Mouse (Mus musculus): Measurements from ENCODE around the gene Degs1. TPM values are rescaled to one million over a fixed set of nuclear protein-coding genes. Genes with fewer than 3 reads are reported as not detected.

Degs1 gene
- total and polyA plus RNA-seq, 3 experiments, result 50.3 to 54.1 (median 51.0) TPM

- H3K27me3 ChIP-seq (ENCODE audit: control insufficient read depth, insufficient read depth, low read length), result no peaks in the 10 kb centered on the region
- intact Hi-C loops (cut with DNase I), result no loop called here
- no peaks in the 10 kb centered on the region for H3K79me2 ChIP-seq (replicated peaks; ENCODE audit: control insufficient read depth, insufficient read depth, low read length)
- 89% methylated on average over 4 of the region's 4 CpGs for WGBS
- no peaks in the 10 kb centered on the region for H3K4me1 ChIP-seq (ENCODE audit: control insufficient read depth, insufficient read depth, low read length)
- H3K9ac ChIP-seq (ENCODE audit: low read depth, low read length), result no peak overlapping the region
- DNase-seq, result no peak
- no peak overlapping the region for H3K27ac ChIP-seq
- no peak for TF ChIP-seq EP300 (IDR thresholded peaks at IDR 0.05; ENCODE audit: insufficient read depth, low read depth, low read length)
- TF ChIP-seq POLR2A (IDR thresholded peaks at IDR 0.05; ENCODE audit: insufficient read depth, low read depth, low read length), result no peak
- no peak for TF ChIP-seq CTCF (IDR thresholded peaks at IDR 0.05)
- H3K4me3 ChIP-seq, result no peak overlapping the region
- no peaks in the 10 kb centered on the region for H3K36me3 ChIP-seq (ENCODE audit: control insufficient read depth, insufficient read depth, low read length)
Measured at GRCm38 (mm10) chr1:182268317-182268716, 14.3 kb downstream of the Degs1 start.

- Histone ChIP-seq H3K27ac (no peak overlapping the region), H3K27me3 (ENCODE audit: control insufficient read depth, insufficient read depth, low read length) (no peaks in the 10 kb centered on the region), H3K4me1 (ENCODE audit: control insufficient read depth, insufficient read depth, low read length) (no peaks in the 10 kb centered on the region), H3K79me2 (replicated peaks; ENCODE audit: control insufficient read depth, insufficient read depth, low read length) (no peaks in the 10 kb centered on the region), H3K4me3 (no peak overlapping the region), H3K9ac (ENCODE audit: low read depth, low read length) (no peak overlapping the region), H3K36me3 (ENCODE audit: control insufficient read depth, insufficient read depth, low read length) (no peaks in the 10 kb centered on the region)
- no peak for TF ChIP-seq EP300 (IDR thresholded peaks at IDR 0.05; ENCODE audit: insufficient read depth, low read depth, low read length)
- no peak for TF ChIP-seq CTCF (IDR thresholded peaks at IDR 0.05)
- no peak for TF ChIP-seq POLR2A (IDR thresholded peaks at IDR 0.05; ENCODE audit: insufficient read depth, low read depth, low read length)
- WGBS, result 81% methylated on average over 11 of the region's 11 CpGs
- intact Hi-C loops (cut with DNase I), result no loop called here
- DNase-seq, result no peak
Measured at GRCm38 (mm10) chr1:182266028-182266525, 16.5 kb downstream of the Degs1 start.

GRCm38 (mm10) chr1:182256041-182256680 lies 26.4 kb downstream of the Degs1 start:
- intact Hi-C loops (cut with DNase I), result no loop called here
- H3K27ac ChIP-seq, result no peak overlapping the region
- no peaks in the 10 kb centered on the region for H3K27me3 ChIP-seq (ENCODE audit: control insufficient read depth, insufficient read depth, low read length)
- no peaks in the 10 kb centered on the region for H3K4me1 ChIP-seq (ENCODE audit: control insufficient read depth, insufficient read depth, low read length)
- DNase-seq, result peak in 1 of 2 experiments; percentile 22
- TF ChIP-seq POLR2A (IDR thresholded peaks at IDR 0.05; ENCODE audit: insufficient read depth, low read depth, low read length) (no peak), EP300 (IDR thresholded peaks at IDR 0.05; ENCODE audit: insufficient read depth, low read depth, low read length) (no peak), CTCF (IDR thresholded peaks at IDR 0.05) (no peak)
- WGBS, result 76% methylated on average over 11 of the region's 11 CpGs
- no peak overlapping the region for H3K9ac ChIP-seq (ENCODE audit: low read depth, low read length)
- no peaks in the 10 kb centered on the region for H3K79me2 ChIP-seq (replicated peaks; ENCODE audit: control insufficient read depth, insufficient read depth, low read length)
- no peak overlapping the region for H3K4me3 ChIP-seq
- no peaks in the 10 kb centered on the region for H3K36me3 ChIP-seq (ENCODE audit: control insufficient read depth, insufficient read depth, low read length)

GRCm38 (mm10) chr1:182255031-182255430 lies 27.6 kb downstream of the Degs1 start:
- no peaks in the 10 kb centered on the region for H3K27me3 ChIP-seq (ENCODE audit: control insufficient read depth, insufficient read depth, low read length)
- H3K79me2 ChIP-seq (replicated peaks; ENCODE audit: control insufficient read depth, insufficient read depth, low read length), result no peaks in the 10 kb centered on the region
- no peaks in the 10 kb centered on the region for H3K4me1 ChIP-seq (ENCODE audit: control insufficient read depth, insufficient read depth, low read length)
- TF ChIP-seq EP300 (IDR thresholded peaks at IDR 0.05; ENCODE audit: insufficient read depth, low read depth, low read length), result no peak
- no peak for TF ChIP-seq CTCF (IDR thresholded peaks at IDR 0.05)
- TF ChIP-seq POLR2A (IDR thresholded peaks at IDR 0.05; ENCODE audit: insufficient read depth, low read depth, low read length), result no peak
- H3K27ac ChIP-seq, result no peak overlapping the region
- no peaks in the 10 kb centered on the region for H3K36me3 ChIP-seq (ENCODE audit: control insufficient read depth, insufficient read depth, low read length)
- H3K9ac ChIP-seq (ENCODE audit: low read depth, low read length), result no peak overlapping the region
- peak in 1 of 2 experiments; percentile 36 for DNase-seq
- intact Hi-C loops (cut with DNase I), result no loop called here
- no peak overlapping the region for H3K4me3 ChIP-seq
- 75% methylated on average over 11 of the region's 11 CpGs for WGBS

GRCm38 (mm10) chr1:182254618-182255017 lies 28.0 kb downstream of the Degs1 start:
- Histone ChIP-seq H3K79me2 (replicated peaks; ENCODE audit: control insufficient read depth, insufficient read depth, low read length) (no peaks in the 10 kb centered on the region), H3K4me3 (no peak overlapping the region), H3K4me1 (ENCODE audit: control insufficient read depth, insufficient read depth, low read length) (no peaks in the 10 kb centered on the region), H3K36me3 (ENCODE audit: control insufficient read depth, insufficient read depth, low read length) (no peaks in the 10 kb centered on the region), H3K27me3 (ENCODE audit: control insufficient read depth, insufficient read depth, low read length) (no peaks in the 10 kb centered on the region), H3K9ac (ENCODE audit: low read depth, low read length) (no peak overlapping the region), H3K27ac (no peak overlapping the region)
- whole genome bisulfite sequencing, result 80% methylated on average over 8 of the region's 8 CpGs
- intact Hi-C loops (cut with DNase I), result no loop called here
- peak in 1 of 2 experiments; percentile 23 for DNase-seq
- TF ChIP-seq CTCF (IDR thresholded peaks at IDR 0.05) (no peak), EP300 (IDR thresholded peaks at IDR 0.05; ENCODE audit: insufficient read depth, low read depth, low read length) (no peak), POLR2A (IDR thresholded peaks at IDR 0.05; ENCODE audit: insufficient read depth, low read depth, low read length) (no peak)

GRCm38 (mm10) chr1:182253756-182254534 lies 28.7 kb downstream of the Degs1 start:
- intact Hi-C loops (cut with DNase I), result no loop called here
- no peak for DNase-seq
- Histone ChIP-seq H3K27ac (no peak overlapping the region), H3K4me3 (no peak overlapping the region), H3K36me3 (ENCODE audit: control insufficient read depth, insufficient read depth, low read length) (no peaks in the 10 kb centered on the region), H3K4me1 (ENCODE audit: control insufficient read depth, insufficient read depth, low read length) (no peaks in the 10 kb centered on the region), H3K9ac (ENCODE audit: low read depth, low read length) (no peak overlapping the region), H3K27me3 (ENCODE audit: control insufficient read depth, insufficient read depth, low read length) (no peaks in the 10 kb centered on the region), H3K79me2 (replicated peaks; ENCODE audit: control insufficient read depth, insufficient read depth, low read length) (no peaks in the 10 kb centered on the region)
- 87% methylated on average over 12 of the region's 12 CpGs for WGBS
- TF ChIP-seq POLR2A (IDR thresholded peaks at IDR 0.05; ENCODE audit: insufficient read depth, low read depth, low read length) (no peak), CTCF (IDR thresholded peaks at IDR 0.05) (no peak), EP300 (IDR thresholded peaks at IDR 0.05; ENCODE audit: insufficient read depth, low read depth, low read length) (no peak)

Data from heart, adult 2 months (tissue).